Mouse (Mus musculus): ENCODE results near the gene Coro7.
"Not testable (repeated sequence)": the region's sequence is repeated elsewhere in the genome, so short reads cannot be mapped to it uniquely, and the experiment has no call there.

The Coro7 gene

DNA sequence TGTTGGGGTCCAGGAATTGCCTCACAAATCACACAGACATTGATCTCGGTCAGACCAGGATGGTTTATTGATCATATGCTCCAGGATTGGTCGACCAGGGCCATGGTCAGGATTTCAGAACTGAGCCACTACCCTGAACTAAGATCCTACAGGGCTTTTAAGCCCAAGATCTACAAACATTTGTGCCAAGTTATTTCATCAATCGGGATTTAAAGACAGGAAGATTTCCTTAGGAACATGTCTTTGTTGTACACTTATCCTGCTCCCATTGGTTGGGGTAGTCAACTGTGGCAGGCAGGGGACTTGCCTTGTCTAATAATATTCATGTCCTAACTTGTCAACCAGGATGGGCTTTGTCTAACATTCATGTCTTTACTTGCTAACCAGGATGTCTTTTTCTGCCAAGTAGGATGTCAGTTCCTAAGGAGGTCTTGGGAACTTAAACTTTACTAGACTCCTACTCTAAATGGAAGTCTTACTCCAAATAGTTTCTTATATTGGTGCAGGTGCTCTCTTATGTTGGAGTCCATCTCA lies 1.4 kb upstream of the Coro7 start:
- not testable (repeated sequence) for DNase-seq

DNA sequence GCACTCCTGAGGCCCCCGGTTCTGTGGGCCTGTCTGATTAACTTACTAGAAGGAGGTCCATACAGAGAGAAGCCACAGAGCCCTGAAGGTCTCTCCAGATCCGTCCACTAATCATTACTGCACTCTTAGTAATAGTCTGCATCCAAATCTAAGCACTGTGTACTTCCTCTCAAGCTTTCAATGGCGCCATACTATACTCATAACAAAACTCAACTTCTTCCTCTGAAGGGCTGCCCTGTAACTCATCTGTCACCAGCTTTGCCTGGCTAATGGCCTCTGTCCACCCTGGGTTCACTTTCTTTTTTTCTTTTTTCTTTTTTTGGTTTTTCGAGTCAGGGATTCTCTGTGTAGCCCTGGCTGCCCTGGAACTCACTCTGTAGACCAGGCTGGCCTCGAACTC lies 1.5 kb downstream of the Coro7 start:
- DNase-seq = no peak

DNA sequence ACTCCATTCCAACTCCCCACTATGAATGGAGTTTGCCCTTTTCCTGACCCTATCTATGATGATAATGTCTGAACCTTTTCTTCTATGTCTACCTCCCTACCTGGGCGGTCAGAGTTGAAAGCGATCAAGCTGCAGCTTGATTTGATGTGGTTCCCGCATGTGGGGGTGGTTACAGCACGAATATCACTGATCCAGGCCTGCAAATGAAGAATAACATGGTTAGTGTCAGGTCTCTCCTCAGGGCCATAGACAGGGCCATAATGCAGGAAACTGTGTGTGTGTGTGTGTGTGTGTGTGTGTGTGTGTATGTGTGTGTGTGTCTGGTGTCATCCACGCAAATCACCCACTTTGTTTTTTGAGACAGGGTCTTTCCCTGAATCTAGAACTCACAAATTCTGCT lies 2.7 kb downstream of the Coro7 start:
- no peak for DNase-seq

DNA sequence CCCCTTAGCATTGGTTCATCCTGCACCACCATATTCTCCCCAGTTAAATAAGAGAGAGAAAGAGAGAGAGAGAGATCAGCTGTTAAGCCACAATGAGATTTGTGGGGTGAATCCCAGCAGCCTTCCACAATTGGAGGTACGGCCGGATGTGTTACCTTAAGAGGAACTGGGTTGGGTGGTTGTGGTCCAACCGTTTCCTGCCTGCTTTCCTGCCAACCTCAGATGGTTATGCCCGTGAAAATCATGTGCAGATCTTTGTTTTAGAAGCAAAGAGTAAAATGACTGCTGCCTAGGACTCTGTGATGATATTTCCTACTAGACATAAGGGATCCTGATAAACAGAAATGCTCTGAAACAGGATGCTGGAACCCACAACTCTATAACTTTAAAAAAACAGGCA lies 5.5 kb downstream of the Coro7 start:
- DNase-seq = peak; percentile 80

DNA sequence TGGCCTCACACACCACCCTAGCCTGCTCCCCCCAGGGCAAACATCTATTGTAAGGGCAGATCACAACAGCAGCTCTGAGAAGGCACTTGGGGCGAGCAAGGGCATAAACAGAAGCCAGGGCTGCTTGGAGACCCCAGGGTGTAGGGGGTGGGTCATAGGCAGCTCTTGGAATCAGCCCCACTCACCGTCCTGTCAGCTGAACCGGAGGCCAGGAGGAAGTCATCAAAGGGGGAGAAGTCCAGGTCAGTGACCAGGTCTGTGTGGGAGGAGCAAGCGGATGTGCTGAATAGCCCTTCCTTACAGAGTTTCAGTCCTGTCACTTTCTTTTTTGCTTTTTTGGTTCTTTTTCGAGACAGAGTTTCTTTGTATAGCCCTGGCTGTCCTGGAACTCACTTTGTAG lies 9.3 kb downstream of the Coro7 start:
- no peak for DNase-seq

DNA sequence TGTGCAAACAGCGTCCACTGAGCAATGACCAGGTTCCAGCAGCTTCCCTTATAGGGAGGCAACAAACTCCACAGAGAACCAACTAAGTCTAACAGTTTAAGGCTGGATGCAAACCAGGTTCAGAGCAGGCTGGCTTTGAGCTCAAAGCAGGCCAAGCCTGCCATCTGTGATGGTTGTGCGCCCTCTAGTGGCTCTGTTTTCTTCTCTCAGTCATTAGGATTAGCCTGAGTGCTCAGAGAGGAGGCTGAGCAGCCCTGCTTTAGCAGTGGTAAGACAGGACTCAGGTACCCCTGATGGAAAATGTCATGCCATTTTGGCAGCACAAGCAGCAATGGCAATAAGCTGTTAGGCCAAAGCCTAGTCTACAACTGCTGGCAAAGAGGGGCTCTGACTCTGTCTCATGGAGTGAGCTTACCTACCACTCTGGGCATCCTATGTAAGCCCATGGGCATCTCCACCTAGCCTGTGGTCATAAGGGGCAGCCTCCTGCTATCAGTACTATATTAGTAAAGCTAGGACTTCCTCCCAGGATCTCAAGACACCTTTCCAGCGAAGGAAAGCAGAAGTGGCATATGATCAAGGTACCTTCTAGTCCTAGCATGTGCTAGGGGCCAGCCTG lies 12.3 kb downstream of the Coro7 start:
- DNase-seq = peak; percentile 90

DNA sequence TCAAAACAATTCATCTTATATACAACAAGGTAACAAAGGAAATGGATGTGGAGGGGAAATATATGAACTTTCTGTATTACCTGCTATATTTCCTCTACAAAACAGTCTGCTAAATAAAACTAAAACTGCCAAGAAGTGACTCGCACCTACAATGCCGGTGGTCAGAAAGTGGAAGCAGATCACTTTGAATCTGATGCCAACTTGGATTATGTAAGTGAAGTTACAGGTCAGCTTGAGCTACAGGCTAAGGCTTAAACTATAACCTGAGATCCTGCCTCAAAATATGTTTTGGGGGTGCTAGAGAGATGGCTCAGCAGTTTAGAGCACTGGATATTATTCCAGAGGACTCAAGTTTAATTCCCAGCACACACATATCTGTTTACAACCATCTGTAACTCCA lies 13.9 kb downstream of the Coro7 start:
- DNase-seq = no peak

DNA sequence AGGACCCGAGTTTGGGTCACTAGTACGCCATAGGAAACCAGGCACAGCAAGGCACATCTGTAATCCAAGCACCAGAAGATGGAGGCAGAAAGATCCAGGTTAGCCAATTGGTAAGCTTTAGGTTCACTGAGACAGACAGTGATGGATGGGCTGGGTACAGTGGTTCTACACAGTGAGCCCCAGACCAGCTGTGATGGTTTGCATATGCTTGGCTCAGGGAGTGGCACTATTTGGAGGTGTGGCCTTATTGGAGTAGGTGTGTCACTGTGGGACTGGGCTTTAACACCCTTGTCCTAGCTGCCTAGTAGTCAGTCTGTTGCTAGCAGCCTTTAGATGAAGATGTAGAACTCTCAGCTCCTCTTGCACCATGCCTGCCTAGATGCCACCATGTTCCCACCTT lies 15.8 kb downstream of the Coro7 start:
- no peak for DNase-seq

DNA sequence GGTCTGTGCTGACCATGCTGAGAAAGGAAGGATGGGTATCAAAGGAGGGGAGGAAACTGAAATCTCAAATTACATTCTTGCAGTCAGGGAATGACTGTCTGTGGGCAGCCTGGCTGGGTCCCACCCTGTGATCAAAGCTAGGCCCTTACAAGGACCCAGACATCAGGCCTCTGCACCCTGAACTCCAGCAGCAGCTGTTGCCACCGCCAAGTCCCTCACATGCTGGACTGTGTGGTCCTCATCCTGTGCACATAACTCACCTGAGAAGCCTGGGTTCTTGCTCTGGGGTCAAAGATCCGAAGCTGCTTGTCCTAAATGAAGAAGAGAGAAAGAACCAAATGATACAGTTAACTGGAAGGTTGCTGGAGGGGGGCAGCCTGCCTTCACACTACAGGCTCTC lies 18.0 kb downstream of the Coro7 start:
- DNase-seq = no peak

DNA sequence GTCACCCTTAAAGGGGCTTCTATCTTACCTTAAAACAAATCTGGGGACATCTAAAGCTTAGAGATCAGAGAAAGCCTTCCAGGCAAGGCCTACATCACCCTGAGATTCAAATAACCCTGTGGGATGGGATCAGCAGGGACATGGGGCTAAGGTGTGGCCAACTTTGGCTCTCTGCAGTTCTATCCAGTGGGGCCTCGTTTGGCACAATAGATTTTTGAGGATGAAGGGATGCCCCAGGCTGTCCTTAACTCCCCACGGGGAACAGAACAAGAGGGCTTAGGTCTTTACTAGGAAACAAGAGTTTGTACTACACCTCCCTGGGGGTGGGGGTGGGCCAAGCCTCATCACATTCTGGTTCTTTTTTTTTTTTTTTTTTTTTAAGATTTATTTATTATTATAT lies 20.3 kb downstream of the Coro7 start:
- no peak for DNase-seq

DNA sequence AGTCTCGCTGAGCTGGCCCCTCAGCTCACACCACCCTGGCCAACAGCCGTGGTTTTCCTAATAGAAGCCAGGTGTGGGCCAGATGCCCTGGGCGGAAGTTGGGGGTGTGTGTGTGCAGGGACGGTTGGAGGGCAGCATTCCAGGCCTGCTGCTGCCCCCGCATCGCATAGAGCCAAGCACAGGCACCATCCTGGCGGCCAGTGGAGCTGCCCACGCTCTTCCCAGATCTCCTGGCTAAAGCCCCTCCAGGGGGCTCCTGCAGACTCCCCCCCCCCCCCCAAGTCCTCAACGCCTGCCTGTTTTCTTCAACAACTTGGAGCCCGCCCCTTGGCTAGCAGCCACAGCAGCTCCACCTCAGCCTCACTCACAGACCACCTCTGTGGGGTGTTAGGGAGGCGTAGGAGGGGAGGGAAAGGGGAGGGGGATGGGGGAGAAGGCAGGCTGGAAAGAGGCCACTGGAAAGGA lies 20.8 kb downstream of the Coro7 start:
- DNase-seq = no peak

DNA sequence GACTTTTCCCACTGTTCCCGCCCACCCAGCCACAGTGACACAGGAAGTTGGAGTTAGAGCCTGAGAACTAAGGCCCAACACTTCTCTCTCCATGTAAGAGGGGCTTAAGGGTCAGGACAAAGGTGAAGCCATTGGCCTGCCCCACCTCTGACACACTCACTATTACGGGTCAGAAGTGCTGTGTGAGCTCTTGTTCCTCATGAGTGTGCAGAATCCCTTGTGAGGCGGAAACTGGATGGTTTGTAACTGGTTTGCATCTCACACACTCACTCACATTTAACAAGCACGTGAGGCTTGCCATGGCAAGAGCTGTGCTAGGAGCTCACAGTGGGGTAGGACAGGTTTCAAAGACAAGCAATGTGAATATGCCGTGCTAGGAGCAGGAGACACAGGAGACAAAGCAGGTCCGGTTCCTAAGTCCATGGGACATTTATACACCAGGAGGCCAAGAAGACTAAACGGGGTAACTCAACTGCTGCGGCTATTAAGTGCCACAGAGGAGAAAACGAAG lies 23.0 kb downstream of the Coro7 start:
- no peak for DNase-seq

DNA sequence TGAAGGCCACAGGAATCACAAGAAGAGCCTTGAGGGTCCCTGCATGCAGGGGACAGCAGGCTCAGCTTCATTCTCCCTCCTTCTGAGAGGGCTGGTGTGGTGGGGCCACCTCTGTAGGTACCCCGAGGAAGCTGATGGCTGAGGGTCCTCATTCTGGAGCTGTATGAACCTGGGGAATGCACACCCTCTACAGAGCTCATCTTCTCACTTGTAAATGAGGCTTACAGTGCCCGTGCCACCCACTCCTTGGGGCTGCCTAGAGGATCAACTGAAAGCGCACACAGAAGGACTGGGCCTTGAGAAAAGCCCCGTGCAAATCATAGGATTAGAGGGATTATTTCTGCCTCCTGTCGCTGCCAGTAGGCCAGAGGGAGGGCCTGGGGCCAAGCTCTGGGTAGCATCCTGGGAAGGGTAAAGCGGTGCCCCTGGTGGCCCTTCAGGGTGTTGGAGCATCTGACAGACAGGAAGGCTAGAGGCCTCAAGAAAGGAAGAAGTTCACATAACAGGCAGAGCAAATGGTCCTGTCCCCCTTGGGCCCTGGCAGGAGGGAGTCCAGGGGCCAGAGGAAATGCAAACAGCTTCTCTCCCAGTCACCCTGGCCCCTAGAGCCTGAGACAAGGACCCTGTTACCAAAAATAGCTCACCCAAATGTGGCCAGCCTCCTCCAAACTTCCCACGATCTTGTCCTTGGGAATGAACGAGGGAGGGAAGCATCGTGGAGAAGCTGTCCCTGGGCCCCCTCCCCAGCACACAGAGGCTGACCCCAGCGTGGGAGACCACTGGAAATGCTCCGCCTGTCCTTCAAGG lies 23.6 kb downstream of the Coro7 start:
- DNase-seq = no peak

DNA sequence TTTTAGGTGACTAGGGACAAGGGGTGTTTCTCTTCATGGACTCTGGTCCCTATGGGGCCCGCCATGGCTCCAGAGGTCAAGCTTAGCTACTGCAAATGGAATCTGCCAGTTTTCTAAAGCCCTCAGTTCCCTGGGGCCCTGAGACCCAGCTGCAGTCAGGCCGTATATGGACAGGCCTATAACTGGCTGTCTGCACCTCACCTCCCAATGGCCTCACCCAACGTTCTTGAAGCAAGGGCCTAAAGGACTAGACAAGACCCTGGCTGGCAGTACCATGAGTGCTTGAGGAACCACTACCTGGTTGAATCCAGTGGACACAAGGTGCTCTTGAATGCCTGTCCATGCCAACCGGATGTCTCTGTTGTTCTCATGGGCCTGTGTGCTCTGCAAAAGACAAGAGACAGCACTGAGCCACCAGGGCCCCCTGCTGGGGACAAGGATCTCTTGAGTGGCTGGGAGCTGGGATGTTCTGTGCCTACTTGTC lies 24.3 kb downstream of the Coro7 start:
- no peak for DNase-seq

DNA sequence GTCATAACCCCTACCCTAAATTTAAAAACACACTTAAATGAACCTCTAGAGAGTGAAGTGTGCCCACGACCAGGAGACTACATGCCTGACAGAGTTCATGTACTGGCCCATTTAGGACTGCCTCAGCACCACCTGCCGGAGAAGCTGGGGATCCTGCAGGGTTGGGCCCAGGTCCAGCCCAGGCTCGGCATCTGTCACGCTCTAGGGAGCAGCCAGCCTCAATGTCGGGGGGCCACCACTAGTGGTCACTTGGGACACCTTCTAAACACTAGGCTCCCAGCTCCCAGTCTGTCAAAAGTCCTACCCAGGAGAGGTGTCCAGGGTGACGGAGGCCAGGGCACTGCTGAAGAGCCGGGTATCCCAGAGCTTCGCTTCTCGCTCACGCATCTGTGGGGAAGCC lies 24.9 kb downstream of the Coro7 start:
- DNase-seq = no peak

DNA sequence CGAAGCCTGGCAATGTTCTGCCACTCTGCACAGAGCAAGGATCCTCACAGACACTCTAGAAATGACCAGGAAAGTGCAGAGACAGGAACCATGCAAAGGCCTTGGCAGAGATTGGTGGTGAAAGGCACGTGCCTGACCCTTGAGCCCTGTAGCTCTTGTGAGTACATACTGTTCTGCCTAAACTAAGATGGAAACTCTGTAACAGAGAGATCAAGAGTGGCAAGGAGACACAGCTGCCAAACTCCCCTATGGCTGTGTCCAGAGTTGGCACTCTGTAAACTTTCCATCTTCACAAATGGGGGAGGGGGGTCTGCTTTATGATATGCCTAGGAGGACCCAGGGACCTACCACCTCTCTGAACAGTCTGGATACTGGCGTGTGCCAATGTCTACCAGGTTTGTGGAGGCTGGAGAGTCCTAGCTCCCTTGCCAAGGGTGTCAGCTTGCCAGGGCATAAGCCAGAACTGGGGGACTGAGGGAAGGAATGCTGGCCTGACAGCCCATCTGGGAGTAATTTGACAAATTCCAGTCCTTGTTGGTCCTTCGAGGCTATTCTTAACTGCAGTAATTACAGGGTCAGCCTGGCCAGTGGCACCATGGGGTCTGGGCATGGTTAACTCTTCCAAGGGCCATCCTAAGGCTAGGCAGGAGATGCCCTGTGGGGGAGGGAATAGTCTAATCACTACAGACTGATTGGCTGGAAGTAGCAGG lies 26.7 kb downstream of the Coro7 start:
- no peak for DNase-seq

DNA sequence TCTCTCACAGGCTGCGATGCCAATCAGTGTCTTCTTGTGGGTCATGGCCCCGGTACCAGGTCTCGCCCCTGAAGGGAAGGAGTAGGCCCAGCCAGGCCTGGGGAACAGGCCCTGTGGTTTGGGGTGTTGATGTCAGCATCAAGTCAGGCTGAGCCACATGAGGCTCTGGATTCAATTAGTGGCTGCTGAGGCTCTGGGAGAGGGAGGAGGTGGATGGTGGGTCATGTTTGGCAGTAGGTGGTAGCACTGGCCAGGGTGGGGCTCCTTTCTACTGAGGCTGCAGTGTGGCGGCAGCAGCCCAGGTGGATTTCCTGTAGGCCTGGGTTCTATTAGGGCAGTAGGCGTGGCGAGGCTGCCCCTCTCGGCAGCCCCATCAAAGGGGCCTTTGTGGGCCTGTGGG lies 28.0 kb downstream of the Coro7 start:
- DNase-seq = no peak

DNA sequence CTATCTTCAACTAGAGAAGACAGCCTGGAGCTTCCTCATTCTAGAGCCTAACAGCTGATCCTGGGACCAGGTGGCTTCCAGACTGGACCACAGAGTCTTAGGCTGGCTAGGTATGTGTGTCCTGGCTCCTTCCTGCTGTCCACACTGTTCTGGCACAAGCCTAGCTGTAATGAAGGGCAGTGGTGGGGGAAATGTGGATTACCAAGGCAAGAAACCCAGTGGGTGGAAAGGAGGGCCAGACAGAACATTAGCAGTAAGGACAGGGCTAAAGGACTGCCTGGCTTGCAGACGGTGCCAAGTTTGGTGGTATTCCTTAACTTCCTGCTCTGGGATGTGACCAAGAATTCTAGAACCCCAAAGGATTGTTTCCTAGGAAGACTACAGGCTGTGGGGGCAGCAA lies 28.5 kb downstream of the Coro7 start:
- no peak for DNase-seq

DNA sequence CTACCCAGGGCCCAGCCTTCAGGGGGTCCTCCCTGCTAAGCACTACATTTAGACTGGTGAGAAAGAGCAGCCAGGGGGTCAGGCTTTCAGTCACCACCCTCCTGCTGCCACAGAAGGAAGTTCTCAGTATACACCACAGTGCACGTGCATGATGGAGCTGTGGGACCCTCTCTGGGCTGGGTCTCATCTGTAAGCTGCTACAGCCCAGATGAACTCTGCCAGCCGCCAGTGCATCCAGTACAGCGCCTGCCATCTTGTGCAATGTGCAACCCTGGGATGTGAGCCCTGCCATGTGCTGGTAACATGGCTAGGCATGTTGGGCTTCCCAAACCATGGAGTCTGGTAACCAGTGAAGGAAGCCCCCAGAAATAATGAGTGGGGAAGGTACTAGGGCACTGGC lies 29.4 kb downstream of the Coro7 start:
- DNase-seq = no peak

DNA sequence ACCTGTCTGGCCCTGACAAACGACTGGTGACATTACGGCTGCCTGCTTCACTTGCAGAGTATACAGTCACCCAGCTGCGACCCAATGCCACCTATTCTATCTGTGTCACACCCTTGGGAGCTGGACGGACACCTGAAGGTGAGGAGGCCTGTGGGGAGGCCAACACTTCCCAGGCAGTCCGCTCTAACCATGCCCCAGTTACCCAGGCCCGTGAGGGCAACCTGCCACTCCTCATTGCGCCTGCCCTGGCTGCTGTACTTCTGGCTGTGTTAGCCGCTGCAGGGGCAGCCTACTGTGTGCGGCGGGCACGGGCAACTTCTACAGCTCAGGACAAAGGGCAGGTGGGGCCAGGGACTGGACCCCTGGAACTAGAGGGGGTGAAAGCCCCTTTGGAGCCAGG lies 29.9 kb downstream of the Coro7 start:
- no peak for DNase-seq

DNA sequence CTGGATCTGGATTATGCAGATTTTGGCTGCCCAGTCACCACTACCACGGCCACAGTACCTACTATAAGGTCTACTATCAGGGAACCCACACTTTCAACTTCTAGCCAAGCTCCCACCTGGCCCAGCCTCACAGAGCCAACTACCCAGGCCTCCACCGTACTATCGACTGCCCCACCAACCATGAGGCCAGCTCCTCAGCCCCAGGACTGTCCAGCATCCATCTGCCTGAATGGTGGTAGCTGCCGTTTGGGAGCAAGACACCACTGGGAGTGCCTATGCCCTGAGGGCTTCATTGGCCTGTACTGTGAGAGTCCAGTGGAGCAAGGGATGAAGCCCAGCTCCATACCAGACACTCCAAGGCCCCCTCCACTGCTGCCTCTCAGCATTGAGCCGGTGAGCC lies 30.4 kb downstream of the Coro7 start:
- DNase-seq = no peak

DNA sequence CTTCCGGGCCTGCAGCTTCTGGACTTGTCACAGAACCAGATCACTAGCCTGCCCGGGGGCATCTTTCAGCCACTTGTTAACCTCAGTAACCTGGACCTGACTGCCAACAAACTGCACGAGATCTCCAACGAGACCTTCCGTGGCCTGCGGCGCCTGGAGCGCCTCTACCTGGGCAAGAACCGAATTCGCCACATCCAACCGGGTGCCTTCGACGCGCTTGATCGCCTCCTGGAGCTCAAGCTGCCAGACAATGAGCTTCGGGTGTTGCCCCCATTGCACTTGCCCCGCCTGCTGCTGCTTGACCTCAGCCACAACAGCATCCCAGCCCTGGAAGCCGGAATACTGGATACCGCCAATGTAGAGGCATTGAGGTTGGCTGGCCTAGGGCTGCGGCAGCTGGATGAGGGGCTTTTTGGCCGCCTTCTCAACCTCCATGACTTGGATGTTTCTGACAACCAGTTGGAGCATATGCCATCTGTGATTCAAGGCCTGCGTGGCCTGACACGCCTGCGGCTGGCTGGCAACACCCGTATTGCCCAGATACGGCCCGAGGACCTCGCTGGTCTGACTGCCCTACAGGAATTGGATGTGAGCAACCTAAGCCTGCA lies 31.1 kb downstream of the Coro7 start:
- no peak for DNase-seq

DNA sequence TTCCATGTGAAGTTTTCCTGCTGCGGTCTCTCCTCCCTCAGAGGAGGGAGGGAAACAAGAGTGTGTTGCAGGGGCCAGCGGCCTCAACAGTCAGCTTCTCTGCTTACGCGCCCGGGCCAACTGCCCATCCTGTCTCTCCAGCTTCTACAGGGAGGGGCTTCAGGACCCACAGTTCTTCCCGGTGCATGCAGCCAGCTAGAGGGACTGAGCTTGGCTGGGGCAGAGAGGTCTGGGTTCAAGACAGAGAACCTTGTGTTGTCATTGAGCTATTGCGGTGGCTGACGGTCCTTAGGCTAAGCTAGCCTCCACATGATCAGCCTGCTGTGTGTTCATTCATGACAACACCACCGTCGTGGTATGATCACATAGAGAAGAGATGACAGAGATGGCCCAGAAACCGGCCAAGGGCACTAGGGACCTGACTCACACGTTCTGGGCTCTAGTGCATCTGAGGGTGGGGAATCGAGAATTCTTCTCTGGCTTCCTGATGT lies 31.9 kb downstream of the Coro7 start:
- no peak for DNase-seq

All from thymus, postnatal 14 days (tissue).